Mouse (Mus musculus) CH12.LX (cell line): Measurements from ENCODE around the gene Aff3. TPM values are rescaled to one million over a fixed set of nuclear protein-coding genes. Genes with fewer than 3 reads are reported as not detected.

ENCODE experiments used
- DNase-seq: peaks from one replicate; pipeline ENCODE4 v3.0.0-alpha.2; 2013; ENCODE audit errors: extremely low read depth
- H3K27ac ChIP-seq: 2 replicates; pipeline ENCODE4 v1.5.1; 2012; ENCODE audit warnings: low read depth, mild to moderate bottlenecking, control low read depth, moderate library complexity; ENCODE audit not compliant: insufficient read depth
- H3K27me3 ChIP-seq: replicated peaks from 2 replicates; pipeline ENCODE3; 2012; ENCODE audit warnings: inconsistent platforms
- H3K36me3 ChIP-seq, 2 experiments: replicated peaks in 1 of 2; 2 replicates each; pipeline versions ENCODE3 to v1.6.1; 2012; ENCODE audit warnings: inconsistent platforms in 1 of 2, low read length in 1 of 2, mild to moderate bottlenecking in 1 of 2, mixed read lengths in 1 of 2, moderate library complexity in 1 of 2; ENCODE audit not compliant: control insufficient read depth in 1 of 2, insufficient read depth in 1 of 2
- H3K4me1 ChIP-seq, 2 experiments: 2 replicates each; pipeline ENCODE4 v1.6.1; 2012; ENCODE audit warnings: inconsistent platforms in 1 of 2, moderate library complexity in 1 of 2; ENCODE audit not compliant: insufficient read depth in 2 of 2, control insufficient read depth in 1 of 2
- H3K4me2 ChIP-seq: 2 replicates; pipeline ENCODE4 v1.6.1; 2012; ENCODE audit warnings: low read depth, mild to moderate bottlenecking, control low read depth; ENCODE audit not compliant: poor library complexity, insufficient read depth, severe bottlenecking
- H3K4me3 ChIP-seq, 3 experiments: fragments of 150-350 bp in 1 of 3; sonication (generic) in 1 of 3; replicated peaks in 1 of 3; 2 replicates each; pipeline versions ENCODE3 to v1.5.1; 2011 to 2012; ENCODE audit warnings: low read depth in 2 of 3, low read length in 2 of 3, mild to moderate bottlenecking in 2 of 3, moderate library complexity in 2 of 3, control low read depth in 1 of 3, improper control_type of control experiment in 1 of 3, inconsistent platforms in 1 of 3, mixed read lengths in 1 of 3; ENCODE audit not compliant: poor library complexity in 1 of 3
- H3K79me2 ChIP-seq: replicated peaks from 2 replicates; pipeline ENCODE4 v1.6.1; 2012; ENCODE audit warnings: mild to moderate bottlenecking, moderate library complexity; ENCODE audit not compliant: control insufficient read depth, poor library complexity, insufficient read depth, severe bottlenecking; ENCODE audit errors: extremely low read depth
- H3K9ac ChIP-seq: 2 replicates; pipeline ENCODE4 v1.6.1; 2012; ENCODE audit warnings: low read depth, mild to moderate bottlenecking, control low read depth, moderate library complexity; ENCODE audit not compliant: insufficient read depth
- H3K9me3 ChIP-seq: replicated peaks from 2 replicates; pipeline ENCODE3; 2012; ENCODE audit warnings: low read length, inconsistent platforms, mixed read lengths
- BHLHE40 ChIP-seq: IDR thresholded peaks from 2 replicates; pipeline ENCODE4 v1.6.1; 2011; ENCODE audit warnings: mild to moderate bottlenecking, low read depth, low read length, improper control_type of control experiment
- CHD1 ChIP-seq: IDR thresholded peaks from 2 replicates; pipeline ENCODE4 v1.6.1; 2012; ENCODE audit warnings: low read depth, low read length, improper control_type of control experiment, inconsistent platforms
- CTCF ChIP-seq, 2 experiments: IDR thresholded peaks in 1 of 2; conservative IDR thresholded peaks in 1 of 2; 2 replicates each; pipeline ENCODE4 v1.5.1; 2011 to 2012; ENCODE audit warnings: low read depth in 2 of 2, low read length in 2 of 2, improper control_type of control experiment in 1 of 2, inconsistent platforms in 1 of 2, mild to moderate bottlenecking in 1 of 2, moderate library complexity in 1 of 2
- E2F4 ChIP-seq: IDR thresholded peaks from 2 replicates; pipeline ENCODE4 v1.6.1; 2011; ENCODE audit warnings: low read depth, low read length, improper control_type of control experiment; ENCODE audit not compliant: insufficient replicate concordance
- ELF1 ChIP-seq: IDR thresholded peaks from 2 replicates; pipeline ENCODE4 v1.6.1; 2014; ENCODE audit warnings: low read depth, mild to moderate bottlenecking, inconsistent platforms, low read length, improper control_type of control experiment
- EP300 ChIP-seq: IDR thresholded peaks from 2 replicates; pipeline ENCODE4 v1.6.1; 2011; ENCODE audit warnings: low read length, improper control_type of control experiment
- GABPA ChIP-seq: IDR thresholded peaks from 2 replicates; pipeline ENCODE4 v1.6.1; 2012; ENCODE audit warnings: low read depth, low read length, improper control_type of control experiment, inconsistent platforms; ENCODE audit not compliant: insufficient replicate concordance
- HCFC1 ChIP-seq: IDR thresholded peaks from 2 replicates; pipeline ENCODE4 v1.6.1; 2012; ENCODE audit warnings: low read depth, mild to moderate bottlenecking, inconsistent platforms, low read length, improper control_type of control experiment
- JUN ChIP-seq: IDR thresholded peaks from 2 replicates; pipeline ENCODE4 v1.6.1; 2011; ENCODE audit warnings: low read depth, mild to moderate bottlenecking, low read length, improper control_type of control experiment, moderate library complexity; ENCODE audit not compliant: insufficient read depth
- JUND ChIP-seq: conservative IDR thresholded peaks from 2 replicates; pipeline ENCODE4 v1.6.1; 2011; ENCODE audit warnings: low read depth, low read length, improper control_type of control experiment
- MAFK ChIP-seq: IDR thresholded peaks from 2 replicates; pipeline ENCODE4 v1.6.1; 2011; ENCODE audit warnings: low read length, improper control_type of control experiment; ENCODE audit not compliant: insufficient replicate concordance
- MAX ChIP-seq: IDR thresholded peaks from 2 replicates; pipeline ENCODE4 v1.6.1; 2011; ENCODE audit warnings: low read length, improper control_type of control experiment
- MAZ ChIP-seq: IDR thresholded peaks from 2 replicates; pipeline ENCODE4 v1.6.1; 2012; ENCODE audit warnings: low read depth, mild to moderate bottlenecking, inconsistent platforms, low read length, improper control_type of control experiment, moderate library complexity
- MEF2A ChIP-seq: IDR thresholded peaks from 2 replicates; pipeline ENCODE4 v1.6.1; 2014; ENCODE audit warnings: low read depth, mild to moderate bottlenecking, inconsistent platforms, low read length, improper control_type of control experiment, borderline replicate concordance
- MXI1 ChIP-seq: IDR thresholded peaks from 2 replicates; pipeline ENCODE4 v1.6.1; 2011; ENCODE audit warnings: mild to moderate bottlenecking, low read depth, low read length, improper control_type of control experiment
- MYC ChIP-seq: IDR thresholded peaks from 2 replicates; pipeline ENCODE4 v1.6.1; 2011; ENCODE audit warnings: low read depth, mild to moderate bottlenecking, improper control_type of control experiment, low read length
- NRF1 ChIP-seq: IDR thresholded peaks from 2 replicates; pipeline ENCODE4 v1.6.1; 2014; ENCODE audit warnings: low read depth, mild to moderate bottlenecking, inconsistent platforms, low read length, improper control_type of control experiment, moderate library complexity
- PAX5 ChIP-seq: IDR thresholded peaks from 2 replicates; pipeline ENCODE4 v1.6.1; 2012; ENCODE audit warnings: low read length, inconsistent platforms, mixed read lengths
- POLR2A ChIP-seq: IDR thresholded peaks from 2 replicates; pipeline ENCODE4 v1.6.1; 2011; ENCODE audit warnings: low read depth, mild to moderate bottlenecking, improper control_type of control experiment, low read length
- RAD21 ChIP-seq: IDR thresholded peaks from 2 replicates; pipeline ENCODE4 v1.6.1; 2011; ENCODE audit warnings: low read depth, mild to moderate bottlenecking, low read length, improper control_type of control experiment, moderate library complexity
- RCOR1 ChIP-seq: conservative IDR thresholded peaks from 2 replicates; pipeline ENCODE4 v1.6.1; 2012; ENCODE audit warnings: low read depth, mild to moderate bottlenecking, inconsistent platforms, low read length, improper control_type of control experiment
- SMC3 ChIP-seq: IDR thresholded peaks from 2 replicates; pipeline ENCODE4 v1.6.1; 2011; ENCODE audit warnings: low read depth, low read length, improper control_type of control experiment
- TBP ChIP-seq: conservative IDR thresholded peaks from 2 replicates; pipeline ENCODE4 v1.6.1; 2011; ENCODE audit warnings: low read depth, low read length, improper control_type of control experiment
- TCF12 ChIP-seq: IDR thresholded peaks from 2 replicates; pipeline ENCODE4 v1.6.1; 2014; ENCODE audit warnings: low read depth, mild to moderate bottlenecking, inconsistent platforms, low read length, improper control_type of control experiment
- USF2 ChIP-seq: conservative IDR thresholded peaks from 2 replicates; pipeline ENCODE4 v1.6.1; 2011; ENCODE audit warnings: low read depth, low read length, improper control_type of control experiment
- ZC3H11A ChIP-seq: IDR thresholded peaks from 2 replicates; pipeline ENCODE4 v1.6.1; 2012; ENCODE audit warnings: low read depth, mild to moderate bottlenecking, inconsistent platforms, low read length, improper control_type of control experiment
- ZNF384 ChIP-seq: IDR thresholded peaks from 2 replicates; pipeline ENCODE4 v1.6.1; 2012; ENCODE audit warnings: low read depth, low read length, improper control_type of control experiment, inconsistent platforms
- dilution Hi-C: fragments of 300-500 bp; cut with MboI; formaldehyde crosslinking; loops from 2 replicates; pipeline ENCODE4 v1.14.3; 2020; ENCODE audit warnings: low sequenced_read_pairs; ENCODE audit not compliant: extremely low pct_unique_long_range_greater_than_20kb, extremely low pct_ligation_motif_present
- in situ Hi-C: fragments of 300-500 bp; cut with MboI; formaldehyde crosslinking; loops from 3 replicates; pipeline ENCODE4 v1.14.3; 2019; ENCODE audit warnings: low sequenced_read_pairs, low pct_ligation_motif_present, low pct_unique_long_range_greater_than_20kb, mixed read lengths
- polyA plus RNA-seq: library from polyadenylated mRNA; unstranded; fragments of >175 nt; gene quantifications from 2 replicates; pipeline ENCODE4 v1.2.1, GENCODE M21; 2012; ENCODE audit warnings: low read depth; ENCODE audit not compliant: insufficient read length
- total RNA-seq, 2 experiments: library from RNA; depleted of rRNA; stranded (reverse); fragments of 300-350 nt in 1 of 2; fragments of >200 nt in 1 of 2; gene quantifications; 2 replicates each; pipeline ENCODE4 v1.2.3; 2012 to 2014

Gene Aff3
- total and polyA plus RNA-seq, 3 experiments, result 5.1 to 29.9 (median 7.7) TPM

DNA sequence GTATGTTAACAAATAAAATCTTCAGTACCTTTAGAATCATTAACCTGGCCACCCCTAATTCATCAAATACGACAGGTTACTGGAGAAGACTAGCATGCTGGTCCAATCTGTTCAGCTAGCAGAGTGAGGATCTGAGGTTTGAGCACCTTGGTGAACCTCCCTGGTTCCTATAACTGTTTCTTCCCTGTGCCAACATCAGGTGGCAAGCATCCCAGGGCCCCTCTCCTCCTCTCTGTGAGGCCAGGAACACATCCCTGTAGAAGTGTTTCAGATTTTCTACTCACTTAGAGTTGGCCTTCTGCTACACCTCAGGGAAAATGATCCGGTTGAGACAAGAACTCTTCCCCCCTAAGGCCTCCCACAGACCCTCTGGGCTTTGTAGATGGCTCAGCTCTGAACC, 181.6 kb downstream of the Aff3 start:
- no peaks in the 10 kb centered on the region for H3K4me1 ChIP-seq
- H3K36me3 ChIP-seq, result peaks cover 0 to 53% of the 10 kb centered on the region in 2 experiments
- H3K27me3 ChIP-seq, result no peaks in the 10 kb centered on the region
- no peak overlapping the region for H3K27ac ChIP-seq
- no peaks in the 10 kb centered on the region for H3K9me3 ChIP-seq
- in situ Hi-C loops (no loop called here), dilution Hi-C loops (no loop called here)
- no peak overlapping the region for H3K4me2 ChIP-seq
- H3K4me3 ChIP-seq, result no peak overlapping the region
- H3K79me2 ChIP-seq, result no peaks in the 10 kb centered on the region
- DNase-seq, result no peak
- no peak overlapping the region for H3K9ac ChIP-seq
- no peak for TF ChIP-seq RAD21
- no peak for TF ChIP-seq HCFC1
- no peak for TF ChIP-seq TCF12
- no peak for TF ChIP-seq BHLHE40
- no peak for TF ChIP-seq MXI1
- TF ChIP-seq NRF1, result no peak
- TF ChIP-seq SMC3, result no peak
- no peak for TF ChIP-seq MYC
- TF ChIP-seq ELF1, result no peak
- no peak for TF ChIP-seq USF2
- no peak for TF ChIP-seq RCOR1
- no peak for TF ChIP-seq MEF2A
- TF ChIP-seq GABPA, result no peak
- no peak for TF ChIP-seq POLR2A
- TF ChIP-seq MAFK, result no peak
- no peak for TF ChIP-seq TBP
- TF ChIP-seq EP300, result no peak
- TF ChIP-seq JUN, result no peak
- TF ChIP-seq E2F4, result no peak

- DNase-seq, result no peak
- H3K9ac ChIP-seq, result no peak overlapping the region
- in situ Hi-C loops, result no loop called here
- H3K9me3 ChIP-seq, result no peaks in the 10 kb centered on the region
- no peaks in the 10 kb centered on the region for H3K4me1 ChIP-seq
- dilution Hi-C loops, result no loop called here
- no peaks in the 10 kb centered on the region for H3K79me2 ChIP-seq
- no peaks in the 10 kb centered on the region for H3K27me3 ChIP-seq
- H3K4me3 ChIP-seq, result no peak overlapping the region
- H3K36me3 ChIP-seq, result peaks cover 0 to 69% of the 10 kb centered on the region in 2 experiments
- no peak overlapping the region for H3K27ac ChIP-seq
- no peak overlapping the region for H3K4me2 ChIP-seq
- TF ChIP-seq CTCF (conservative IDR thresholded peaks at IDR 0.05 in 1 of 2, IDR thresholded peaks at IDR 0.05 in 1 of 2; ENCODE audit: low read depth in 2 of 2, low read length in 2 of 2), result no peak
- no peak for TF ChIP-seq USF2
- TF ChIP-seq ZNF384, result no peak
- TF ChIP-seq TCF12, result no peak
- no peak for TF ChIP-seq SMC3
- TF ChIP-seq MAZ, result no peak
- no peak for TF ChIP-seq JUND
- TF ChIP-seq ZC3H11A, result no peak
- no peak for TF ChIP-seq MAX
- TF ChIP-seq POLR2A, result no peak
- TF ChIP-seq PAX5, result no peak
- TF ChIP-seq CHD1, result no peak
- TF ChIP-seq ELF1, result no peak
Measured at GRCm38 (mm10) chr1:38478246-38478743, 186.5 kb downstream of the Aff3 start.
